Mouse (Mus musculus) heart, adult 2 months (tissue): ENCODE results near the gene Pomt1.

Experiments used
- CTCF ChIP-seq: fragments of 200-600 bp; IDR thresholded peaks from 2 replicates; pipeline ENCODE4 v1.8.1; 2022; ENCODE audit warnings: antibody characterized with exemption, mild to moderate bottlenecking, moderate library complexity
- EP300 ChIP-seq: fragments of 200-500 bp; IDR thresholded peaks from 2 replicates; pipeline ENCODE4 v1.6.1; 2011; ENCODE audit warnings: low read depth, low read length, control low read depth; ENCODE audit not compliant: insufficient read depth
- POLR2A ChIP-seq: fragments of 200-500 bp; IDR thresholded peaks from 2 replicates; pipeline ENCODE4 v1.6.1; 2011; ENCODE audit warnings: mild to moderate bottlenecking, low read depth, low read length, control low read depth; ENCODE audit not compliant: insufficient read depth

DNA sequence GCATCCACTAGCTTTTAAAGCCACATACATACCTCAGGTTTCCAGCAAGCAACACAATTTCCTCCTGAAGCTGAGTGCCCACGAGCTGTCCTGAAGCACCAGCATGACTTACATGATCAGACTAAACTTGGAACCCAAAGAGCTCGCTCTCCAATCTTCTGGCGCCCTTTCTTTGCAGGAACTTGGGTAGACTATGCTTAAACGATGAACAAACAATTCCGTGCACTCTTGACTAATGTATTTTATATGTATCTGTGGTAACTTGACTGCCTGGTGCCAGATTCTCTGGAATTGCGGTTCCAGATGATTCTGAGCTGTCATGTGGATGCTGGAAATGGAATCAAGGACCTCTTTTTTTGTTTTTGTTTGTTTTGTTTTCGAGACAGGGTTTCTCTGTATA is 957 bp upstream of the Pomt1 start:
- no peak for TF ChIP-seq POLR2A
- no peak for TF ChIP-seq CTCF
- TF ChIP-seq EP300: no peak
